Mouse (Mus musculus) layer of hippocampus, postnatal 14 days (tissue): ENCODE data around the gene Ppp1r3d. TPM values are rescaled to one million over a fixed set of nuclear protein-coding genes. Genes with fewer than 3 reads are reported as not detected.
A peak's percentile ranks its signal among the peaks of the same experiment; 100 is the strongest.

Experiments used
- DNase-seq, 2 experiments: peaks; one replicate each; pipeline ENCODE4 v3.0.0; 2021 to 2022; ENCODE audit warnings: low spot score in 2 of 2, mixed read lengths in 1 of 2
- long read RNA-seq, 2 experiments: library from polyadenylated mRNA; stranded (forward); transcript quantifications; one replicate each; pipeline ENCODE4 v2.0.0; 2021
- total RNA-seq, 2 experiments: library from RNA; stranded (reverse); gene quantifications; 2 replicates each; pipeline ENCODE4 v1.2.3; 2021

Ppp1r3d gene
- 1 to 10 TPM; 8.0 to 8.1 TPM for total RNA-seq
- long read RNA-seq, experiment 1, transcript Ppp1r3d-201 (1 exons, 3,267 nt), result major isoform, 8 of 8 reads
- long read RNA-seq, experiment 1, partial matches to known transcripts, result 0 of 8 reads
- long read RNA-seq, experiment 1, other reads (novel, unspliced or antisense), result 0 of 8 reads
- long read RNA-seq, experiment 2, partial matches to known transcripts, result 0 of 4 reads
- long read RNA-seq, experiment 2, other reads (novel, unspliced or antisense), result 1 of 4 reads

GRCm38 (mm10) chr2:178414261-178415149 lies at the start of gene Ppp1r3d, which contains the start of gene Fam217b:
TSS of gene Ppp1r3d (minus strand) at chr2:178414472.
TSS of gene Fam217b (plus strand) at chr2:178414524.
- DNase-seq, result peak; percentile 54 to 73

- DNase-seq, result no peak
Observed at GRCm38 (mm10) chr2:178460353-178460752, 46.1 kb upstream of the Ppp1r3d start.

GRCm38 (mm10) chr2:178457414-178457813 lies 43.1 kb upstream of the Ppp1r3d start:
- no peak for DNase-seq

GRCm38 (mm10) chr2:178454664-178455516 lies 40.6 kb upstream of the Ppp1r3d start:
- DNase-seq, result peak in 1 of 2 experiments; percentile 10

- DNase-seq, result no peak
Observed at GRCm38 (mm10) chr2:178450961-178451360, 36.7 kb upstream of the Ppp1r3d start.

- DNase-seq, result no peak
Observed at GRCm38 (mm10) chr2:178450236-178450635, 36.0 kb upstream of the Ppp1r3d start.

GRCm38 (mm10) chr2:178449386-178449785 lies 35.1 kb upstream of the Ppp1r3d start:
- no peak for DNase-seq

GRCm38 (mm10) chr2:178437311-178437710 lies 23.0 kb upstream of the Ppp1r3d start:
- no peak for DNase-seq

- DNase-seq, result no peak
Observed at GRCm38 (mm10) chr2:178433903-178434302, 19.6 kb upstream of the Ppp1r3d start.

GRCm38 (mm10) chr2:178433495-178433894 lies 19.2 kb upstream of the Ppp1r3d start:
- DNase-seq, result no peak

GRCm38 (mm10) chr2:178430231-178430630 lies 16.0 kb upstream of the Ppp1r3d start, which contains the start of gene Cdh26:
TSS of gene Cdh26 (plus strand) at chr2:178430531.
- no peak for DNase-seq

GRCm38 (mm10) chr2:178429426-178429825 lies 15.2 kb upstream of the Ppp1r3d start:
- no peak for DNase-seq

- DNase-seq, result no peak
Observed at GRCm38 (mm10) chr2:178428676-178429075, 14.4 kb upstream of the Ppp1r3d start.

- no peak for DNase-seq
Observed at GRCm38 (mm10) chr2:178428183-178428582, 13.9 kb upstream of the Ppp1r3d start.

GRCm38 (mm10) chr2:178427181-178427580 lies 12.9 kb upstream of the Ppp1r3d start:
- DNase-seq, result no peak

GRCm38 (mm10) chr2:178426229-178426628 lies 12.0 kb upstream of the Ppp1r3d start:
- peak; percentile 23 to 55 for DNase-seq

GRCm38 (mm10) chr2:178423223-178423622 lies 9.0 kb upstream of the Ppp1r3d start:
- peak in 1 of 2 experiments; percentile 0 for DNase-seq

- DNase-seq, result no peak
Observed at GRCm38 (mm10) chr2:178422186-178422585, 7.9 kb upstream of the Ppp1r3d start.

GRCm38 (mm10) chr2:178421603-178422002 lies 7.3 kb upstream of the Ppp1r3d start:
- no peak for DNase-seq

- no peak for DNase-seq
Observed at GRCm38 (mm10) chr2:178420576-178420975, 6.3 kb upstream of the Ppp1r3d start.

- no peak for DNase-seq
Observed at GRCm38 (mm10) chr2:178416970-178417369, 2.7 kb upstream of the Ppp1r3d start.
